Comparison of ENCODE assay signal across 23 mouse cellular contexts in genomic region chr5:74721816-74722215, GRCm38 (mm10). TPM values are rescaled to one million over a fixed set of nuclear protein-coding genes. Genes with fewer than 3 reads are reported as not detected.
DNase-seq lines count a peak whose midpoint lies in the region; ATAC-seq and TF ChIP-seq lines count a peak whose summit lies in the region.
"Had no signal": no experiment of that assay in that cellular context is flagged by ENCODE, and none has a peak within 500 bp of the region (broad histone marks: within the 10 kb centered on the region; RNA-seq: fewer than 3 reads in every experiment).

No protein-coding gene starts in this region.

- no peaks in the 10 kb centered on the region for H3K27me3 ChIP-seq in forebrain, postnatal 0 days (ENCODE audit: insufficient read depth, low read length)
- H3K27me3 ChIP-seq in forebrain, embryonic 16.5 days (replicated peaks; ENCODE audit: control insufficient read depth, insufficient read depth, low read length), result no peaks in the 10 kb centered on the region
- H3K27me3 ChIP-seq in embryonic facial prominence, embryonic 14.5 days (replicated peaks; ENCODE audit: control insufficient read depth, insufficient read depth, low read length), result no peaks in the 10 kb centered on the region
- H3K27me3 ChIP-seq: embryonic facial prominence, embryonic 15.5 days; intestine, embryonic 15.5 days had no signal

- H3K27ac ChIP-seq in forebrain, postnatal 0 days (ENCODE audit: low read depth, low read length), result no peak overlapping the region; the same call in 1 of the 2 replicates
- H3K27ac ChIP-seq in forebrain, embryonic 16.5 days (ENCODE audit: low read length), result no peak overlapping the region
- 0 out of 2 replicates have a peak overlapping the region, but pooled peaks have one; percentile 18 for H3K27ac ChIP-seq in layer of hippocampus, adult 2 months
- no peak overlapping the region for H3K27ac ChIP-seq in embryonic facial prominence, embryonic 14.5 days (replicated peaks; ENCODE audit: low read depth, low read length)
- H3K27ac ChIP-seq: embryonic facial prominence, embryonic 15.5 days; forebrain, embryonic 10.5 days; heart, adult 2 months; heart, embryonic 15.5 days; hindbrain, embryonic 10.5 days; intestine, embryonic 15.5 days had no signal

- 0 out of 2 replicates have a peak, but pooled peaks cover 5% of the 10 kb centered on the region for H3K9me3 ChIP-seq in forebrain, postnatal 0 days (ENCODE audit: low read length)
- H3K9me3 ChIP-seq in forebrain, embryonic 16.5 days (ENCODE audit: control insufficient read depth, low read length), result peaks cover 3% of the 10 kb centered on the region; the same call in 1 of the 2 replicates
- 0 out of 2 replicates have a peak, but pooled peaks cover 4% of the 10 kb centered on the region for H3K9me3 ChIP-seq in embryonic facial prominence, embryonic 14.5 days (ENCODE audit: control insufficient read depth, low read length)
- H3K9me3 ChIP-seq: embryonic facial prominence, embryonic 15.5 days; forebrain, embryonic 10.5 days; G1E; heart, embryonic 15.5 days; intestine, embryonic 15.5 days had no signal

- H3K4me1 ChIP-seq in forebrain, postnatal 0 days (ENCODE audit: insufficient read depth), result no peaks in the 10 kb centered on the region
- peaks cover 10% of the 10 kb centered on the region for H3K4me1 ChIP-seq in forebrain, embryonic 16.5 days (replicated peaks; ENCODE audit: control insufficient read depth, insufficient read depth, low read length)
- H3K4me1 ChIP-seq in embryonic facial prominence, embryonic 14.5 days (ENCODE audit: control insufficient read depth, insufficient read depth, low read length), result peaks cover 8% of the 10 kb centered on the region; the same call in 1 of the 2 replicates
- H3K4me1 ChIP-seq: heart, embryonic 15.5 days; intestine, embryonic 15.5 days had no signal

- peak overlapping the region; percentile 24 for H3K4me2 ChIP-seq in forebrain, postnatal 0 days (ENCODE audit: low read depth)
- no peak overlapping the region for H3K4me2 ChIP-seq in forebrain, embryonic 16.5 days (ENCODE audit: low read length)
- H3K4me2 ChIP-seq in embryonic facial prominence, embryonic 14.5 days (ENCODE audit: low read depth, low read length), result no peak overlapping the region
- H3K4me2 ChIP-seq: heart, embryonic 11.5 days; heart, embryonic 15.5 days; intestine, embryonic 15.5 days had no signal

- no peak for ATAC-seq in forebrain, postnatal 0 days
- no peak for ATAC-seq in forebrain, embryonic 16.5 days
- peak; percentile 68; the same call in 1 of the 2 replicates for ATAC-seq in embryonic facial prominence, embryonic 14.5 days (ENCODE audit: low read depth)
- ATAC-seq: forebrain, embryonic 14.5 days; intestine, embryonic 15.5 days had no signal

- no peaks in the 10 kb centered on the region for H3K36me3 ChIP-seq in forebrain, postnatal 0 days (ENCODE audit: insufficient read depth)
- no peaks in the 10 kb centered on the region for H3K36me3 ChIP-seq in forebrain, embryonic 16.5 days (ENCODE audit: control insufficient read depth, insufficient read depth)
- H3K36me3 ChIP-seq in embryonic facial prominence, embryonic 14.5 days (ENCODE audit: control insufficient read depth, insufficient read depth, low read length), result no peaks in the 10 kb centered on the region
- H3K36me3 ChIP-seq: embryonic facial prominence, embryonic 15.5 days; forebrain, embryonic 10.5 days; G1E; heart, embryonic 15.5 days; hindbrain, embryonic 10.5 days; intestine, embryonic 15.5 days had no signal

- TF ChIP-seq CTCF in forebrain, postnatal 0 days (IDR thresholded peaks at IDR 0.05; ENCODE audit: low read depth), result no peak
- TF ChIP-seq CTCF in layer of hippocampus, adult 2 months (conservative IDR thresholded peaks at IDR 0.05), result no peak

- WGBS in forebrain, postnatal 0 days, result 67% methylated on average over 3 of the region's 3 CpGs
- WGBS in forebrain, embryonic 16.5 days, result 70% methylated on average over 3 of the region's 3 CpGs
- WGBS in embryonic facial prominence, embryonic 14.5 days, result 59% methylated on average over 3 of the region's 3 CpGs

- no peak overlapping the region for H3K4me3 ChIP-seq in forebrain, postnatal 0 days (ENCODE audit: low read depth, low read length)
- H3K4me3 ChIP-seq in forebrain, embryonic 16.5 days (replicated peaks; ENCODE audit: low read length), result no peak overlapping the region
- H3K4me3 ChIP-seq in layer of hippocampus, adult 2 months, result no peak overlapping the region
- H3K4me3 ChIP-seq in embryonic facial prominence, embryonic 14.5 days (ENCODE audit: low read depth, low read length), result no peak overlapping the region
- H3K4me3 ChIP-seq: embryonic facial prominence, embryonic 15.5 days; erythroblast, embryonic 14.5 days; forebrain, embryonic 10.5 days; heart, adult 2 months; heart, embryonic 15.5 days; hindbrain, embryonic 10.5 days; intestine, embryonic 15.5 days had no signal

- DNase-seq in forebrain, postnatal 0 days, result peak; percentile 5
- DNase-seq in layer of hippocampus, adult 2 months (ENCODE audit: low spot score in 2 of 2), result no peak
- no peak for DNase-seq in layer of hippocampus, adult 8-10 months (ENCODE audit: low spot score in 2 of 2)
- peak; percentile 24 for DNase-seq in adipocyte (ENCODE audit: low spot score)
- DNase-seq in embryonic facial prominence, embryonic 14.5 days (ENCODE audit: low spot score), result no peak
- DNase-seq in lung, postnatal 14 days, result no peak
- DNase-seq: adrenal gland, postnatal 10 days; cerebellum, adult 11 months; cerebellum, postnatal 36 days; gastrocnemius, postnatal 10 days; heart, adult 2 months; heart, postnatal 14 days; kidney, adult 18-20 months had no signal

- H3K9ac ChIP-seq in forebrain, postnatal 0 days, result no peak overlapping the region
- no peak overlapping the region for H3K9ac ChIP-seq in forebrain, embryonic 16.5 days (replicated peaks; ENCODE audit: low read depth, low read length)
- no peak overlapping the region for H3K9ac ChIP-seq in embryonic facial prominence, embryonic 14.5 days (ENCODE audit: low read depth, low read length)
- H3K9ac ChIP-seq: embryonic facial prominence, embryonic 15.5 days; heart, embryonic 15.5 days; intestine, embryonic 15.5 days had no signal

RNA-seq across cellular contexts. Expression of gene Lnx1, which starts 19.1 kb away (rescaled TPM):
- total RNA-seq in forebrain, postnatal 0 days (2014; rRNA removed), result 15.5 and 21.2 TPM in 2 replicates
- polyA plus RNA-seq in forebrain, postnatal 0 days (2015; fragmentation: Nextera tagmentation; extraction: Ambion mirVana), result 6.8 and 11.0 TPM in 2 replicates
- 4.9 and 6.1 TPM in 2 replicates for polyA plus RNA-seq in forebrain, embryonic 16.5 days (2015; fragmentation: Nextera tagmentation; extraction: Ambion mirVana)
- 10 to 100 TPM; 11.5 to 14.6 TPM for total RNA-seq in layer of hippocampus, adult 2 months (2021)
- 10 to 100 TPM; 13.7 to 15.6 (median 14.6) TPM for total RNA-seq in layer of hippocampus, adult 8-10 months (2022)
- 2.3 and 2.4 TPM in 2 replicates for polyA plus RNA-seq in embryonic facial prominence, embryonic 14.5 days (2014; fragmentation: Nextera tagmentation; extraction: Ambion mirVana)
- polyA plus RNA-seq: erythroblast, embryonic 14.5 days; G1E had no signal

Comparison
In these comparisons a context has a peak if more than half of its experiments do, and no peak if none do; other contexts are left out.
1. DNase-seq: peak in forebrain, postnatal 0 days (single experiment) and adipocyte (single experiment); none in layer of hippocampus, adult 2 months (0 of 2), layer of hippocampus, adult 8-10 months (0 of 2), embryonic facial prominence, embryonic 14.5 days (single experiment) and lung, postnatal 14 days (single experiment).